Mouse (Mus musculus): ENCODE measurements at regions not wholly inside any gene's neighbourhood (a gene's known extent, or its start where the extent isn't known, plus 50 kb on each side); places are given as distances from the start of the nearest gene placed in this dataset.
A peak's percentile ranks its signal among the peaks of the same experiment; 100 is the strongest.

- DNase-seq = no peak
These were observed 102.1 kb upstream of the Sh3bp4 start for GRCm38 (mm10) chr1:88968142-88968541.

GRCm38 (mm10) chr1:88969016-88969415, 101.2 kb upstream of the Sh3bp4 start:
- no peak for DNase-seq

- DNase-seq = no peak
These were observed 100.6 kb upstream of the Sh3bp4 start for GRCm38 (mm10) chr1:88969630-88970029.

- DNase-seq = no peak
These were observed 94.1 kb upstream of the Sh3bp4 start for GRCm38 (mm10) chr1:88976101-88976500.

GRCm38 (mm10) chr1:88988011-88988695, 82.1 kb upstream of the Sh3bp4 start:
- DNase-seq = no peak

GRCm38 (mm10) chr1:88994588-88995331, 75.5 kb upstream of the Sh3bp4 start:
- peak; percentile 31 for DNase-seq

- peak; percentile 8 for DNase-seq
These were observed 74.3 kb upstream of the Sh3bp4 start for GRCm38 (mm10) chr1:88995945-88996344.

- DNase-seq = no peak
These were observed 73.6 kb upstream of the Sh3bp4 start for GRCm38 (mm10) chr1:88996657-88997056.

- no peak for DNase-seq
These were observed 72.4 kb upstream of the Sh3bp4 start for GRCm38 (mm10) chr1:88997847-88998246.

GRCm38 (mm10) chr1:89002326-89002725, 67.9 kb upstream of the Sh3bp4 start:
- no peak for DNase-seq

GRCm38 (mm10) chr1:89003752-89004151, 66.5 kb upstream of the Sh3bp4 start:
- no peak for DNase-seq

GRCm38 (mm10) chr1:89007476-89007875, 62.7 kb upstream of the Sh3bp4 start:
- DNase-seq = no peak

GRCm38 (mm10) chr1:89010170-89010569, 60.0 kb upstream of the Sh3bp4 start:
- no peak for DNase-seq

- DNase-seq = no peak
These were observed 58.8 kb upstream of the Sh3bp4 start for GRCm38 (mm10) chr1:89011454-89011853.

- no peak for DNase-seq
These were observed 54.8 kb upstream of the Sh3bp4 start for GRCm38 (mm10) chr1:89015385-89015784.

GRCm38 (mm10) chr1:89015845-89016244, 54.4 kb upstream of the Sh3bp4 start:
- DNase-seq = no peak

GRCm38 (mm10) chr1:89019778-89020373, 50.3 kb upstream of the Sh3bp4 start:
- no peak for DNase-seq
